Mouse (Mus musculus) left cerebral cortex, adult 18-20 months (tissue): Measurements from ENCODE around the gene Irak1. TPM values are rescaled to one million over a fixed set of nuclear protein-coding genes. Genes with fewer than 3 reads are reported as not detected.

Experiments used
- DNase-seq, 2 experiments: peaks; one replicate each; pipeline ENCODE4 v3.0.0; 2021 to 2022; ENCODE audit warnings: low spot score in 2 of 2, mixed read lengths in 1 of 2
- microRNA-seq, 2 experiments: library from miRNA; unstranded; fragments of <30 nt; microRNA quantifications; one replicate each; pipeline ENCODE4 v1.2.0; 2021
- total RNA-seq, 2 experiments: library from RNA; stranded (reverse); gene quantifications; 2 replicates each; pipeline ENCODE4 v1.2.3; 2021

Irak1 gene
- total RNA-seq, 2 experiments from 2014 or later: 48.2 to 49.0 TPM

DNA sequence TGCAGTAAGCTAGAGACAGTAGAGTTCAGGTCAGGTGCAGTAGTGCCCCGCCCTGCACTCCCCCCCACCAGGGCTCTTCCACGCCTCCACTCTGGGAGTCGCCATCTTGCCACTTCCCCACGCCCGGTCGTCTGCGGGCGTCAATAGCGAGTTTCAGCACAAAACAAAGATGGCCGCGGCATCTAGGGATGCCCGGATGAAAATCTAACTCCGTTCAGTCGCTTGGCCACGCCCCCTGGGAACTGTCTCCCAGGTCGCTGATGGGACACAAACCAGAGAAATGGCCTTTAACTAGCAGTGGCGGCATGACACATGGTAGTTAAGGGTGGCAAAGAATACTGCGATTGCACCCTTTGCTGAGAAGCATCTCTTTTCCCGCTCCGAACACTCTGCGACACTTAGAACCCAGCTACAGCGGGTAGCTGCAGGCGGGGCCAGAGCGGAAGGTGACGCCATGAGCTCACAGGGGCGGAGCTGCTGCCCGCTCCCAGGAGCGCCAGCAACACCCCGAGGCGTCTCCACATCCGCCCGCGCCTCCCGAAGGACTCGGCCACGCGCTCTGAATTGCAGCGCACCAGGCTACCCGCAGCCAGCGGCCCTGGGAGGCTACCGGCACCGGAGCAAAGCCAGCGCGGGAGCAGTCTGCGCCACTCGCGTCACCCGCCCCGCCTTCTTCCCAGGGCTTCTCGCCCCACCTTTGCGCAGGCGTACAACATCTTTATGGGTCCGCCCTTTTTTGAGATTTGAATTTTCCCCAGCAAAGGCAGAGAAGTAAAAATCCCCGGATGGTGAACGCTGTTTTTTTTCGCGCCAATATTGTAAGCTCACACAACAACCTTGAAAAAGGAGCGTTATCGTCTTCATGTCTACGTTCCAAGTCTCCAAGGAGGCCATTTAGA, 56.3 kb downstream of the Irak1 start:
- DNase-seq: peak; percentile 80 to 87

DNA sequence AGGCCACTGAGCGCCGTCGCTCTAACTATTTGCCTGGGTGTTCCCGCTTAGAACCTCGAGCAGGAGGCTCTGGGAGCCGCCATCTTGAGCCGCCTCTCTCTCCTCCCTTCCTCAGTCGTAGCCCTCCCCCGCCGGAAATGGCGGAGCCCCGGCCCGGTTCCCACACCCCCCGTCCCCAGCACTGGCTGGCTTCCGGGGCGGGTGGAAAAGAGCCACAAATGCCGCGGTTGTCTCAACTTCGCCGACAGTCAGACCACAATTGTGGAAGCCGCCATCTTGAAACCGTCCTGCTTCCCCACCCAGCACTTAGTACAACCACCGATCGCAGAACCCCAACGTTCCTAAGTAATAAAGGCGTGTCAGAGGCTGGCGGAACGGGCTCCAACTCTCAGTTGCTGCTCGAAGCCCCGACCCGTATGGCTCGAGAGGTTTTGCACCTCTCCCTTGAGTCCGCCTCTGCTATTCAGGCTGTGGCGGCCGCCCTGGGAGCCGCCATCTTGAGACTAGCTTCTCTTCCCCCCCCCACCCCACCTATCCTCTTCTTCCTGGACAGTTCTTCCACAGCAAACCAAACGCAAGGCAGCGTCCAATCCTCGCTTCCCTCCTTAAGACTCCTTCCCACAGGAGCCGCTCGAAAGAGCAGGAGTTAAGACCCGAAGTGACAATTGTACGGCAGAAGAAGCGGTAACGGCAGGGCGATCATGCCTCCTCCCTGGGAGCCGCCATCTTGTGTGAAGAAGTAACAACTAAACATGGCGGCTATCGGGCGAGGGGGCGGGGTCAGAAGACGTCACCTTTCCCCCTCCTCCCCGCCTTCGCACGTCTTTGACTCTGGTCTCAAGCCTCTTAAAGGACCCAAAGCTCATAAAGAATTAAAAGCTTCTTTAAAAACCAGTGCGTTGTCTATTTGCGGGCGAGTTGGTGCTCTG, 57.2 kb downstream of the Irak1 start, which contains the start of gene Hcfc1:
TSS of gene Hcfc1 (minus strand) at position 110 of the 929 bp plus-strand sequence.
- peak; percentile 78 to 85 for DNase-seq

DNA sequence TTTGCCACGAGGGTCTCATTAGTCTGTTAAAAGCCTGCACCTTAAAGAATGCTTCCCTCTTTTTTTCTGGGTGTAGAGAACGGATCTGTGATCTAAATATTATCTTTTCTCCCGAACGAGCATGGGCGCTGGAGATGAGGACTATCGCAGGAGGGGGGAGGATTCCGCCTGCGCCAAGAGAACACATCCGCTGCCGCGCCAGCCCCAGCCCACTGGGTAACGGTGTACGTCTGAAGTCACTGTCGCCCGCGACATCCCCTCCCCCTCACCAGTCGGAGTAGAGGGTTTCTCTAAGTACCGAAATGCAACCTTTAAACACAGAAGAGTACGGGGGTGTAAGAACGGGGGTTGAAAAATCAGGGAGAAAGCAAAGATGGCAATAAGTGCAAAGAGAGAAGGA, 58.4 kb downstream of the Irak1 start:
- peak; percentile 56 to 76 for DNase-seq

DNA sequence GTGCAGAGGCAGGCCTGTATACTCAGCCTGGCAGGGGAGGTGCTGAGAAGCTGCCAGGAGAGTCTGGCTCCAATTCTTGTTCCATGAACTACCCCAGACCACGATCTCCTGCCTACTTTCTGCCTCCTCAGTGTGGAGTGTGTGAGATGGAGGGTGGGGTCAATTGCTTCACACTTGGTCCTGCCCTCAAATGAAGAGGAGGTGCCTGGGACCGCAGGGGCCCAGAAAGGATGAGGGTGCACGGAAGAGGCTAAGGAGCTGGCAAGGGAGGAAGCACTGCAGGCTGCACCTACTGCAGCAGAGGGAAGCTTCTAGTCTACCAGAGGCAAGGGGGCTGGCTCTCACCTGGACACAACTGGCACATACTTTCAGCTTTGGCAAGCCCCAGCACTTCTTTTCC, 59.4 kb downstream of the Irak1 start:
- DNase-seq: no peak

Small RNAs within 50 kb of the gene (microRNA-seq; reads per million reads assigned to microRNA genes)
- gene Mir5132 (8.9 to 9.7 reads per million in 2 experiments), gene Mir718 (0.50 to 0.85 reads per million in 2 experiments)

Other genes starting within 250 kb of the Irak1 start
- 10 to 100 TPM in 1 of 2 experiments, 1 to 10 TPM in 1; 4.9 to 10.1 TPM for gene Srpk3, start 249.5 kb downstream of the Irak1 start, total RNA-seq
- gene Idh3g, start 237.0 kb downstream of the Irak1 start, total RNA-seq: 100 to 1,000 TPM; 187 to 203 TPM
- 10 to 100 TPM; 75.0 to 88.2 TPM for gene Ssr4, start 236.9 kb downstream of the Irak1 start, total RNA-seq
- gene Pdzd4, start 198.9 kb downstream of the Irak1 start, total RNA-seq: 100 to 1,000 TPM; 107 to 123 TPM
- gene Avpr2, start 131.8 kb downstream of the Irak1 start, total RNA-seq: not detected
- 100 to 1,000 TPM; 133 to 151 TPM for gene L1cam, start 127.8 kb downstream of the Irak1 start, total RNA-seq
- 1 to 10 TPM; 3.7 to 3.8 TPM for gene Arhgap4, start 102.0 kb downstream of the Irak1 start, total RNA-seq
- 10 to 100 TPM; 50.9 to 59.8 TPM for gene Naa10, start 102.0 kb downstream of the Irak1 start, total RNA-seq
- 1 to 10 TPM; 7.2 to 7.5 TPM for gene Renbp, start 93.1 kb downstream of the Irak1 start, total RNA-seq
- 10 to 100 TPM; 67.0 to 69.2 TPM for gene Hcfc1, start 57.6 kb downstream of the Irak1 start, total RNA-seq
- under 1 TPM; 0.60 to 0.70 TPM for gene Opn1mw, start 103.5 kb upstream of the Irak1 start, total RNA-seq
- gene Mecp2, start 111.4 kb upstream of the Irak1 start, total RNA-seq: 10 to 100 TPM; 89.6 to 94.8 TPM
- not detected for gene Tex28, start 143.9 kb upstream of the Irak1 start, total RNA-seq
- gene Tktl1, start 153.3 kb upstream of the Irak1 start, total RNA-seq: not detected
- gene Flna, start 225.9 kb upstream of the Irak1 start, total RNA-seq: 10 to 100 TPM; 44.0 to 49.5 TPM
- 10 to 100 TPM; 35.3 to 39.6 TPM for gene Emd, start 230.8 kb upstream of the Irak1 start, total RNA-seq
- 100 to 1,000 TPM; 188 to 216 TPM for gene Rpl10, start 246.9 kb upstream of the Irak1 start, total RNA-seq